Mouse (Mus musculus) heart, postnatal 10 days (tissue): Measurements from ENCODE around the gene Ptpre. TPM values are rescaled to one million over a fixed set of nuclear protein-coding genes. Genes with fewer than 3 reads are reported as not detected.

Experiments
- DNase-seq, 2 experiments: peaks; one replicate each; pipeline ENCODE4 v3.0.0; 2021
- intact Hi-C: fragments of 180-260 bp; cut with DNase I; formaldehyde crosslinking; loops from one replicate; pipeline ENCODE4 v1.15.1; 2025
- total RNA-seq, 2 experiments: library from RNA; stranded (reverse); gene quantifications; 2 replicates each; pipeline ENCODE4 v1.2.3; 2021

Ptpre gene
- total RNA-seq, 2 experiments from 2014 or later = 5.0 to 6.1 TPM

DNA sequence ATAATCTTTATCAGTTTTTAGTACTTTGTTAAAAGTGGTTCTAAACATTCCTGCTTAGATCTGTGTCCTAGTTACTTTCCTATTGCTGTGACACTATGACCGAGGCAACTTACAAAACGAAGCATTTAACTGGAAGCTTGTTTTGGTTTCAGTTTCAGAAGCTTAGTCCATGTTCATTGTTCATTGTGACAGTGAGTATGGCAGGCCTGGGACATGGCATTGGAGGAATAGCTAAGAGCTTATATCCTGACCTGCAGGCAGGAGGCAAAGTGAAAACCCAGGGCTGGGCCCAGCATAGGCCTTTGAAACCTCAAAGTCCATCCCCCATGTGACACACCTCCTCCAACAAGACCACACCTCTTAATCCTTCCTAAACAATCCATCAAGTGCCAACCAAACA, 8.2 kb upstream of the Ptpre start:
- intact Hi-C loops = no loop called here
- no peak for DNase-seq

DNA sequence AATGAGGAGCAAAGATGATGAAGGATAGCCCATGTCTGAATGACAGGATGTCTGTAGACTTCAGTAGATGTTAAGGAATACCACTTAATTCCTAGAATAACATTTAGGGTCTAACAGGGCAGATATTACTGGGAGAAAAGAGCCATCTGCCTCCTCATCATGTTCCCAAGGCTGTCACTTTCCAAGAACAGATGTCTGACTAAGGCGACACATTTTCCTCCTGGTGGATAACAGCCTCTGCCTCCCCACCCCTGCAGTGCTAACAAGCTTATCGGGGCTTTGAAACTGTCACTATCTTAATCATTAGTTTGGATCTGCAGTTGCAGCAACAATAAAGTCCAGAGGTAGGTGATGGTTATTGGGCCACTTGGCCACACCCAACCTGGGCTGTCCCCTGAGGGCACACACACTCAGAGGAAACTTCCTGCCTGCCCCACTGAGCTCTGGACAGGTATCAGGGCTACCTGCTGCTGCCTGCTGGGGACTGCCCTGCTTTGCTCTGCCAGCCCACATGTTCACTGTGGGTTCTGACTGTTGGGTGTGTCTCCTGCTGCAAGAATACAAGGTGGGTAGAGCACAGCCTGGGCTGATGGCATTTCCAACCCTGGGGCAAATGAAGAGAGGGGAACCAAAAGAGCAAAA, 2.6 kb upstream of the Ptpre start:
- no peak for DNase-seq
- intact Hi-C loops = loop anchor here (1.0 to 5.0 kb wide), 2 partner anchors 23 to 203 kb away; no protein-coding TSS in a partner anchor

DNA sequence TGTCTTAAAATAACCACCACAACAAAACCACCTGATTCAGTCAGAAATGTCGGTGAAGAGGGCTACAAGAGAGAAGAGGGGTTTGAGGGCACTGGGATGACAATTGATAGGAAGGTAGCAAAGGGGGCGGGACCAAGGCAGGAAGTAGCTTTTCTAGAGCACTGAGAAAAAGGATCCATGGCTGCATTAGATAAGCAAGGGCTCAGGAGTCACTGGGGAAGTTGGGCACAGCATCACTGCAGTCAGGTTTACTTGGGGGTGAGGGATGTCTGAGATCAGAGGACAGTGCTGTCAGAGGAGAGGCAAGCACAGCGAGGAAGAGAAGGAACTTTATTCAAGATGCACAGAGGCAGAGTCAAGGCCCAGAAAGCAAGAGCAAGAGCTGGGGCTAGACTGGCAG, 1.4 kb upstream of the Ptpre start:
- DNase-seq = no peak
- intact Hi-C loops = loop anchor here (1.0 to 5.0 kb wide), 2 partner anchors 21 to 201 kb away; no protein-coding TSS in a partner anchor

DNA sequence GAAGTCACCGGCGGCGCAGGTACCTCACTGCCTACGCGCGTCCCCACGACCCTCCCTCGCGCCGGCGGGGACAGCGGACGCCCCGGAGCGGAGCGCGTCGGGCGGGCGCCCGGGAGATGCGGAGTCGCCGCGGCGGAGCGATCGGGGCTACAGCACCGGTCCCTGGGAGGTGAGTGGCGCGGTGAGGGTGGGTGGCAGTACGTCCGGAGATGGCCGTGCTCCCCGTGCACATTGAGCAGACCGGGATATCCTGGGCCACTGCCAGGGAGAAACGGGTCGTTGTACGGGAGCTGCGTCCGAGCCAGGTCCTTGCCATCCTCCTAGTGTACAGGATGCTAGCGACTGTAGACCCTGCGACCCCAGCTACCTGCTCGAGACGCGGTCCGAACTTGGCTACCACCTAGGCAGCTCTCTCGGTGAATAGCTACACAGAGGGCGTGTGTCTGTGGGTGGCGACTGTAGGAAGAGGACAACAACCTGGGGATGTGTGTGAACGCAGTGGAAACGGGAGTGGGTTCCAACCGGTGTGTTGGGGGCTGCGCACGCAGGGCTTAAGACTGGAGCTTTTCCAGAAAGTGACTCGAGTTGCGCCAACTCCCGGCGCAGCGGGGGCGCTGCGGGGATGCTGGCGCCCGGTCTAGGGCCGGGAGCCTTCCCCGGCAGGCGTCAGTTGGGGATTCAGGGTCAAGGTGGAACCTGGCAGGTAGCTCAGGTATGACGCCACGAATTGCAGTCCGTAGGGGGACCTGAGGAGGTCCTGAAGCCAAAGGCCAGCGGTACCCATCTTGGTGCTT, 864 bp downstream of the Ptpre start:
- DNase-seq = no peak
- intact Hi-C loops = loop anchor here (1.0 to 5.0 kb wide), 3 partner anchors 78 to 199 kb away; no protein-coding TSS in a partner anchor

DNA sequence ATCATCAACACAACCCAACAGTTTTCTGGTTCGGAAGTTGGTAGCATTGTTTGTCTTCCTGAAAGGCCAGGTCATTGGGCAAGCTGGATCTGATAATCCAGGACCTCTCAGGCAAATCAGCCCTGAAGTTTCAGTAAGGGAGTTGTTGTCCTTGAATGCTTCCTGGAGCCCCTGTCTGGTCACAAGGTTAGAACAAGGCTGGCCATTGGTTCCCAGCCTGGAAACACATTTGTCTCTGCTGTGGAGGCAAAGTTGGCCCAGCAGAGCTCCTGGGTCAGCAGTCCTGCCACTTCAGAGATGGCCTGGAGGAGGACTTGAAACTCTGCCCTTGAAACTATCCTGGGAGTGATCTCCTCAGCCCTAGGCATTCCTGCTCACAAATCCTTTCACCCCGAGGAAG, 2.1 kb downstream of the Ptpre start:
- DNase-seq = no peak
- intact Hi-C loops = loop anchor here (5.0 kb wide), 1 partner anchor 198 kb away; no protein-coding TSS in a partner anchor

DNA sequence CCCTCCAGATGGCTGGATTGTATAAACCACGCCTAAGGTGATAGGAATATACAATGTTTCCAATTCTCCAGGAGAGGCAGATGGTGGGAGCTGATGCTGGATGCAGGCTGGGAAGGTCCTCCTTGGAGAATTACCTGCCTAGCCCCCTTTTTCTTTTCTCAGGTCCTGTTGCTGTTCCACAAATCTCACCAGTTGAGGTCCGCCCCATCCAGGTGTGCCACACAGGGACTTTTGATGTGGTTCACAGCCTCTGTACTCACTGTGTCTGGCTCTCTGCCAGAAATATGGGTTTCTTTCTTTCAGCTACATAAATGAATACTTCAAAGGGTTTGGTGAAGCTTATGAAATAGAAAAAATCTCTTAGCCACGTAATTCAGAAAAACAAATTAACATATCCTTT, 5.0 kb downstream of the Ptpre start:
- no peak for DNase-seq
- intact Hi-C loops = no loop called here

DNA sequence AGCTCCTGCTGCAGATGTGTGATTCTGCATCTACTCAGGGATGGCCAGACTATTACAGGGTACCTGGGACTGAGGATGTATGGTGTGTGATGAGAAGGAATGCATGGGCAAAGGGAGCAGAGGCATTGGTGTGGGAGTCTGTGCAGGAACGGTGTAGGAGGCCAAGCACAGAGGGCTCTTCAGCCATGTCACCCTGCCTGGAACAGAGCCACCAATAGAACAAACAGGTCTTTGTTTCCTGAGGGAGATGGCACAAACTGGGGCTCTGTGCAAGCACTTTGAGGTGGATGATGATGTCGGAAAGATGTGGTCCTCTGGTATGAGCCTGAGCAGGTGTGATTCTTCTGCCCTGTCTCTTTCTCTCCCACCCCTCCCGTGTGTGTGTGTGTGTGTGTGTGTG, 5.8 kb downstream of the Ptpre start:
- DNase-seq = no peak
- intact Hi-C loops = no loop called here

DNA sequence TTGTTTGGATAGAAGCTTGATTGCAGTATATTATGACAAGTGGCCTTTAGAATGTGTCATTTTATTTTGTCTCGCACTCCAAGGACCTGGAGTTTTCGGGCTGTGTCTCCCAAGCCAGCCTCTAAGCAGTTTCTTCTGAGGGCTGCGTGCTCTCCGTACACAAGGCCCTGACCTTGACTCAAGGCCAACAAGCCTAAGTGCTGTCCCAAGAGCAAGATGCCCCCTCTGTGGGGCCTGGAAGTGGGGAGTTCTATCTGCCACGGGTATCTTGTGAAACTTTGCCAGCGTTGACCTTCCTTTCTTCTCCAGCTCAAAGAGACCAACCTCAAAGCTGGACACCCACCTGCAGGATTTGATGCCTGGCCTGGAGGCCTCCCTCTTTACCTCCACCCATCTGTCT, 7.0 kb downstream of the Ptpre start:
- DNase-seq = no peak
- intact Hi-C loops = no loop called here

DNA sequence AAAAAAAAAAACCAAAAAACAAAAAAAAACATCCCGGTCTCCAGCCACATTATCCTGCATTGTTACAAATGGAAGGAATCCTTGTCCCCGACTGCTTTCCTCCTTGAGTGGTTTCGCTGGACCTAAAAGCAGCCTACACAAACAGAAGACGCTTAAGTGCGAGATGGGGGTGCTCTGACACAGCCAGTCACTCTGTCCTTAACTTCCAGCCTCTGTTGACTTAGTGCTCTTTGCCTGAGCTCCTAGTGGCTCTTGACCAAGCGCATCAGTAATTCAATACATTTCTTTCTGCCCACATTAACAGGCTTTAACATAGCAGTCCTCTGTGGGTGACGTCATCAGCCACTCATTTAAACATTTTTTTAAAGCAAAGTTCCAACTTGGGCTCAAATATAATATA, 8.7 kb downstream of the Ptpre start:
- DNase-seq = no peak
- intact Hi-C loops = loop anchor here (5.0 kb wide), 1 partner anchor 36 kb away; no protein-coding TSS in a partner anchor

DNA sequence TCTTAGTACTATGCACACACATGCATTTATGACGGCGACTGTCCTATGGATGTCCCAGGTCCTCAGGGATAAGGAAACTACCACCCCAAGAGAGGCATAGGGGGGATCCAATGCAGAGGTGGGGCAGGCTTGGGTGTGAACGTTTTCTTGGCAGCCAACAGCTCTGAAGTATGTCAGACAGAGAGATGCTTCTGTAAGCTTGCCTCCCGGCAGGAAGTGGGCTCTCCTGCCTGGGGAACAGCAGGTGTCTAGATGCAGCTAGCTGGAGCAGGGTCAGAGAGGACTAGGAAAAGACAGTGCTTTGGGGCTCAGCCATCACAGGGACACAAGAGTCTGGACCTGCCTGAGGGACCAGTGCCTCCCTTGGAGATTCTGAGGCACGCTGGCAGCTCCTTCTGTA, 9.2 kb downstream of the Ptpre start:
- intact Hi-C loops = loop anchor here (5.0 kb wide), 1 partner anchor 36 kb away; no protein-coding TSS in a partner anchor
- no peak for DNase-seq

DNA sequence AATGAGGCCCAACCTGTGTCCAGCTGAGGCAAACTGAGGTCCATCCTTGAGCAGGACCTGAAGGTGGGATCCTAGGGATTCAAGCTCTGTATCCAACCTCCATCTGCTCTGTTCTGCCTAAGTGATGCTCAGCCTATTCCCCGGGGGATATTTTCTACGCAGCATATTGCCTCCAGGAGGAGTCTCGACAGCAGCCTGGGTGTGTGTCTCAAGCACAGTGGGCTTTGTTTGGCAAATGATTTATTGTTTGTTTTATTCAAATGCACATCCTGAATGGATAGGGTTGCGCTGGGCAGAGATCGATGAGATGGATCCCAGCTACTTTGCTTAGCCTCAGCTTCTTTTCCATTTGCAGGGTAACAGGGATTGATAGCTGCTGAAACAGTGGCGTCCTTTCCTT, 11.2 kb downstream of the Ptpre start:
- no peak for DNase-seq
- intact Hi-C loops = loop anchor here (5.0 kb wide), 1 partner anchor 34 kb away; no protein-coding TSS in a partner anchor

DNA sequence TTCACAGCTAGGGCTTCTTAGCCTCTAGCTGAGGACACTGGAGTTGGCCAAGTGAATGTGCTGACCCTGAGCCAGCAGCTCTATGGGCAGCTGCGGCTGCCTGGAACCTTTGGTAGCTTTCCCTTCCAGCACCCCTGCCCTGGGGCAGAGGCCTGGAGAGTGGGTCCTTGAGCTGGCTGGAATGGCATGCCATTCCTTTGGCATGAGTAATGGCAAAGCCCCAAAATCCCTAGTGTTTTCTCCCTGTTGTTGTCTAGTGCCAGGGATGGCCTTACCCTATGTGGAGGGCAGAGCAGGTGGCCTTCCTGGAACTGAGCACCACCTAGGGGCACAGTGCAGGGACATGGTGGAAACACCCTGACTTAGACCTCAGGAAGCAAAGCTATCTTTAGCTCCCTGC, 14.3 kb downstream of the Ptpre start:
- peak; percentile 73 to 78 for DNase-seq
- intact Hi-C loops = no loop called here

DNA sequence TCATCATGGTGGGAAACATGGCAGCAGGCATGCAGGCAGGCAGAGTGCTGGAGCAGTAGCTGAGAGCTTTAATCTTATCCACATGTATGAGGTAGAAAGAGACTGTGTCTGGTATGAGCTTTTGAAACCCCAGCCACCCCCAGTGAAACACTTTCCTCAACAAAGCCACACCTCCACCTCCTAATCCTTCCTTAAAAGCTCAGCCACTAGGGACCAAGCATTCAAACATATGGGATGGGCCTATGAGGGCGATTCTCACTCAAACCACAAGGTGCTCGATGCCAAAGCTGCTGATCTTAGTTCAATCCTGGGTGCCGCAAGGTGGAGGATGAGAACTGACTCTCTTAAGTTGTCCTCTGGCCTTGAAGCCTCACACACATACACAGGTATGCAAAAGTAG, 16.3 kb downstream of the Ptpre start:
- DNase-seq = no peak
- intact Hi-C loops = no loop called here

DNA sequence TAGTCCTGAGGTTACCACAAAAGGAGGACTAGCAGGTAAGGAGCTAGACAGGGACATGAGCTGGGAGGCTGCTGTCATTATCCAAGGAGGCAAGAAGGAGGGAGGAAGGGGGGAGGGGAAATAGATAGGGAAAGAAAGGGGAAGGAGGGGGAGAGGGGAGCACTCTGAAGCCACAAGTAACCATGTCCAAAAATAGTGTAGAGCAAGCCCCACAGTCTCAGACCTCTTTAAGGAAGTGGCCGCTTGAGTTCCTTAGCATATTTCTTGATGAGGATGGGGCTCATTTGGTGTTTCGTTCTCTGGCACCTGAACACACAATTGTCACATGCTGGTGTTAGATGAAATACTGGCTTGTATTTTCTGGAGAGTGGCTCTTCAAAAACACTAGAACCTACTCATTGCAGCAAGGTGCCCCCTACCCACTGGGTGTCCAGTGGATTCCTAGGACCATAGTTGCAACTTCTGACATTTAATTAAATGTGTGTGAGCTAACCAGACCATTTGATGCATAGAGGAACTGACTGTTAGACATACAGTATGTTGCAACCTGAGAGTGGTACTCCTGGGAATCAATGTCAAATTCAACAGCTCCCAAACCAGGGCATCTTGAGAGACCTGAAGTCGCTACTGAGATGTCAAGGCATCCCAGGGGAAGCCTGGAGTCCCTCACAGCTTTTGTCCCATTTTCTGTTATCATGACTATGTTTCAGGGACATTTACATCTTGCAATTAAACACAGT, 19.6 kb downstream of the Ptpre start:
- intact Hi-C loops = loop anchor here (1.0 kb wide), 1 partner anchor 22 kb away; no protein-coding TSS in a partner anchor
- no peak for DNase-seq

DNA sequence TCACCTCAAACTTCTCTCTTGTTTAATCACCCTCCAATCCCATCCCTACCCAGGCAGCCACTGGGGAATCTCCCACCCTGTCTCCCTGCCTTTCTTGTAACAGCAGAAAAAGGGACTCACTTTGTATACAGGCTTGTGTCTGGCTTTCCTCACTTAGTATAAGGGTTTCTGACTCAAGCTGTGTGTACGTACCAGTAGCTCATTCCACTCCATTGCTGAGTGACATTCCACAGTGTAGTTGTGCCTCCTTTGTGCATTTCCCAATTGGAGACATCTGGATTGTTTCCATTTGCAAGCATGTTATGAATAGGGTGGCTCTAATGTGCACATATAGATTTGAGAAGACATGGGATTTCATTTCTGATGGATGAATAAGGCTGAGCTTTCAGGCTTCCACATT, 23.0 kb downstream of the Ptpre start:
- intact Hi-C loops = no loop called here
- no peak for DNase-seq

DNA sequence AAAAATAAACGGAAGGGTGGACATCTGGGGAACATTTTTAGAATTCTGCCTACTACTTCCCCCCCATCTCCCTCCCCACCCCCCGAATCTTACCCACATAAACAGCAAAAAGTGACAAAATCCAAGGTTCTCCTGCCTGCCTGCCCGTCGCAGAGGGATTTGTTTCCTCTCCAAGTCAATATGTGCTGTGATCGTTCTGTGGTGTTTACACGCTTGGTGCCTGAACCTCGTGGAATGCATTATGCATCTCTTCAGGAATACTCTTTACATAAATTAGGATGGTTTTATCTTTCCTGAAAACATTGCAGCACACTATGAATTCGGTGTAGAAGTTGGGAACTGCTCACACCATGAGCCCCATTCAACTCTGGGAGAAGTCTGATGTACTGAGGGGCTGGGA, 26.7 kb downstream of the Ptpre start:
- intact Hi-C loops = no loop called here
- no peak for DNase-seq

DNA sequence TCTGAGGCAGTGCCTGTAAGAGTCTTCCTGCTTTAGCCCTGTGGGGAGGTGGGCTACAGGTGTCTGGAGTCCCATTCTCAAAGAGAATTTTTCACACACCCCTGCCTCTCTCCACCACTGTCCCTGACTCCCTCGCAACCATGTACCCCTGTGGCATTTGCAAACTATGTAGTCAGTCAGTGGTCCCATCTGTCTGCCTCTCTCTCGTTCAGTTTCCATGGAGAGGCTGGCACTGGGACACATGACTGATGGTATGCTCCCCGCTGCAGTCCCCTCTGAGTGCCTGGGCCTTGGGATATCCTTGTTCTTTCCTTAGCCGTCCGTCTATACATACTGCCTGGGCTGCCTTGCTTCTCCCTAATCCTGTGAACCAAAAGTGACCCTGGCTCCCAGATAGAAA, 28.7 kb downstream of the Ptpre start:
- no peak for DNase-seq
- intact Hi-C loops = no loop called here

DNA sequence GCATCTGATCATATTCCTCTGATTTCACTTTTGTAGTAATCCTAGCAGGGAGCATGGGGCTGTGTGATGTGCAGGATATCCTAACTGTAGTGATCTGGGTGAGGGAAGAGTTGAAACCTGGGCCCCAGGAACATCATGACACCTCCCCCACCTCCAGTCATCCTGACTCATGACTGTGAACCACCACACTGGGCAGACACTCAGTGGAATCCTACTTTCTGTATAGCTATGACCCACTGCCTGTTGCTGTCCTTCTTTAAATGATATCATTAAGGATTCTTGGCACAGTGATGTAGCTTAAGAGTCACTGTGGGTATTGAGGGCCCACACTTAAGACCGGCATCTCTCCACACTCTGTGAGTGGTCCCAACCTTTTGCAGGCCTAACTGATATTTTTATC, 30.3 kb downstream of the Ptpre start:
- no peak for DNase-seq
- intact Hi-C loops = no loop called here

DNA sequence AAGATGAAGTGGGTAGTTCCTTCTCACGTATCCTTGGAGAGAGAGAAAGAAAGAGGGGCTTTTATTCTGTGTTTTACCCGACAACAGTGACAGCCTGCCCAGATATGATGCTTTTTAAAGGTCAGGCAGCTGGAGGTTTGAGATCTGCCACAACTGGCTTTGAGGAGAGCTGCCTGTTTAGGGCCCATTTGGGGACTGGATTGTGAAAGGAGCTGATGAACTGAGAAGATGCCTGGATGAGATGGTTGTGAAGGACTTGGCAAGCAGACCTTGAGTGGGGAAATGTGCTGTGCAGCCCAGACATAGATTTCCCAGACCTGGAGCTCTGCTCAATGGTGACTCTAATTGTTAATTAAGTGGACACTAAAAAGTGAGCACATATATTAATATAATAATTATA, 31.3 kb downstream of the Ptpre start:
- DNase-seq = no peak
- intact Hi-C loops = no loop called here

DNA sequence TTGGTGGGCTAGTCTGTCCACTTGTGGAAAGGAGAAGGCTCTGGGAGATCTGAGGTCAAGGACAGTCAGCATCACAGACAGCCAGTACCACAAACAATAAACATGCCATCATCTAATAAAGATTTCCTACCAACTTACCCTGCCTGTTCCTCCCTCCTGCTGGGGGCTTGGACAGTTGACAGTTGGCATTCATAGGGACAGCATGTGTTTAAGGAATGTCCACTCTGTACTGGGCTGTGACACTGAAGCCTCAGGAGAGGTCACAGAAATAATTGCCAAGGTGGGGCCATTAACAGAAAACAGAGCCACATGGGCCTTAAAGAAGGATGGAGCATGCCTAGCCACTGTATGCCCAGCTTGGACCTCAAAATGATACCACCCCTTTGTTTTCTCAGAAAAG, 34.1 kb downstream of the Ptpre start:
- DNase-seq = peak; percentile 31 to 38
- intact Hi-C loops = no loop called here

DNA sequence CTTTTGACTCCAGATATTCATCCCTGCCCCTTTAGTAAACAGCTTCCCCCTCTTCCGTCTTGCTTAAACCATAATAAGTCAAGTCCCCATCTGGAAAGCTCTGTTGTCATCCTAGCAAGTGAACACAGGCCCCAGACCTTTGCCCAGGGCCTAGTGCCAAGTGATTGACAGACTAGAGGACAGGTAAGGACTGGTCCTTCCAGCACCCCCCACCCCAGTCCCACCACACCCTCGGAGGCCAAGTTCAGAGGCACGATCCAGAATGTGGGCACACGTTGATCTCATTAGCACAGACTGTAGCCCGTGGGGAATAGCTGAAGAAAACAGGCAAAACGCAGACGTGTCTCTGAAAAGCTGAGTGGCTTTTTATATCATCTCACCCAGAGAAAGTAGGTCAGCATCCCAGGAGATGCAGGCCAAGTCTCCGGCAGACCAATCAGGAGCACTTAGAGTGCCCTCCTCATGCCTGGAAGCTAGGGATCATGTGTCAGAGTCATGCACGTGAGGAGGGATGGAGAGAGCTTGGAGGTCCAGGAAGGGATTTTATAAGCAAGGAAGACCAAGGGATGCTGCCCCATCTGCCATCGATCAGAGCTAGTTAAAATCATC, 34.8 kb downstream of the Ptpre start:
- DNase-seq = peak in 1 of 2 experiments; percentile 18
- intact Hi-C loops = no loop called here
